Mouse (Mus musculus): ENCODE measurements around the gene Zfp317.
"Not testable (repeated sequence)": the region's sequence is repeated elsewhere in the genome, so short reads cannot be mapped to it uniquely, and the experiment has no call there.

The Zfp317 gene

GRCm38 (mm10) chr9:19621843-19622822, at the start of gene Zfp317:
Gene Zfp317 (plus strand): TSS chr9:19622102.
- DNase-seq: peak; percentile 77

DNA sequence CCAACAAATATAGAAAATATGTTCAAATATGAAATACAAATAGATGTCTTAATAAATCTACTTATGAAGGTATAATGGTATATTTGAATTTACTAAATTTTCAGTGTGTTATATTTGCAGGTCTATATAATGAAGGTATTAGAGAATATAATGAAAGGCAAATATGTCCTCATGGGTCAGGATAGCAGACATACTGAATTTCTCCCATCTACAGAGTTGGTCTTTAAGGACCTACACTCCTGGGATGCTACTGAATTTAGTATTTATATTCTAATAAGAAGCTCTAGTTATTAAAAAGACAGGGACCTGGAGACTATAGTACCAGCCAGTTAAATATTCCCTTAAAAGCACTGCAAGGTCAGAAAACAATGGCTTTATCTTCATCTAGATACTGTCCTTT, 39.6 kb upstream of the Zfp317 start, which contains the start of gene Olfr855:
TSS of gene Olfr855 (plus strand) at position 301 of the 400 bp plus-strand sequence.
- DNase-seq: no peak

- DNase-seq: no peak
Measured at GRCm38 (mm10) chr9:19621297-19621696, 605 bp upstream of the Zfp317 start.

DNA sequence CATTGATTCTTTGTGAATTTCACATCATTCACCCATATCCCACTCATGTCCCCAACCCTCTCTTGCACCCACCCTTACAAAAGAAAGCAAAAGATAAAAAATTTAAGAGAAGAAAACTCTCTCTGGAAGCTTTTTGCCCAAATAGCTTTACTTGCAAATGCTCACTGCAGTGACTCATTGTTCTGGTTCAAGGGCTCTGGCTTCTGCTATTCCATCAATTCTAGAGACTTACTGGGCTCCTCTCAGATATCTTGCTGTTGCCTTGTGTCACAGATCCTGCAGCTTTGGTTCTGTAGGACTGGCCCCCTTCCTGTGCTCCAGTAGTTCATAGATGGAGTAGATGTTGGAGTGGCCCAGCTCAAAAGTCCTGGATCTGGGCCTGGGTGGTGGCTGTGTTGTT, 7.7 kb downstream of the Zfp317 start:
- no peak for DNase-seq

DNA sequence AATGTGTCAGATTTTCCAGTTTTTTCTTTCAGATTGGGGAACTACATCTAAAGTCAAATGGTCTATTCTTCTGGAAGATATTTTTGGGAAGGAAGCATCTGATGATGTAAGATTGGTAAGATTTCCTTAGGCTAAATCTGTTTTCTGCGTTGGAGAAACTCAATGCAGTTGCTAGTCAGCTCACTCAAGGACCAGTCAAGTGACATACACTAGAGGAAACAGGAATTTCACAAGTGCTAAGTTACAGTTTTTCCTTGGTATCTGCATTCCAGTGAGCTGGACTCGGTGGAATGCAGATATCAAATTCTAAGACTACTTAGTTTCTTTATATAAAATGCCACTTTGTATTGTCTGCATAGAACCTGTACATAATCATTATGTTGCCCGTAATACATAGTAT, 23.3 kb downstream of the Zfp317 start:
- no peak for DNase-seq

- DNase-seq: no peak
Measured at GRCm38 (mm10) chr9:19690281-19690680, 68.4 kb downstream of the Zfp317 start.

DNA sequence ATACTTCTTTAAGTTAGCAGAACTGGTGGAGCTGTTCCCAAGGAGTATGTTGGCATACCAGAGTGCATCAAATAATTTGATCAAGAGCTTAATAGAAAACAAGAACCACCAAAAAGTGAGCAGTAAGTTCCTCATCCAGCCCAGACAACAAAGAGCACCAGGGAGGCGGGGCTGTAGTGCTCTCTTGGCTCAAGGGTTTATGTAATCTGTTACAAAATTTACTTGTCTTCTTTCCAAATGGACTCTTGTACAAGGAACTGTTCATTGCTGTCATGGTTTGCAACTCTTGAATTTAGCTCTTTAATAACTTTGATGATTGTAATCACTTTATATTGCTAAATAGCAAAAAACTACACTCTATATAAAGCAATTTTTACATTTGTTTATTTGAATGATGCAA, 69.5 kb downstream of the Zfp317 start:
- no peak for DNase-seq

- no peak for DNase-seq
Measured at GRCm38 (mm10) chr9:19692430-19692829, 70.5 kb downstream of the Zfp317 start.

DNA sequence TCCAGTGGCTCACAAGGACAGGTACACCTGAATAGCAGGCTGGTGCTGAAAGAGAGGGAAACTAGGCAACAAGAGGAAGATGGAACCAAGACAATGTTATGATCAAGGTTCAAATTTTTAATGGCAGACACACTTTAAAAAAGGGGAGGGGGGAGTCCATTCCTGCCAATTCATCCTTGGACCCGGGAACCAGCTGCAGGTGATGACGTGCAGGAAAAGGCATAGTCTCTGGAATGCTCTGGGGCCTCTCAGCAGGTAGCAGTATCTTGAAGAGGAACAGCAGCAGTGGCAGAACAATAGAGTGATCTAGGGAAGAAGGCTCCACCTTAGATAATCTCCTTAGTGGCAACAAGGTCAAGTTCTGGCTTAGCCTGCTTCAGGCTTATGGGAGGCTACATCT, 72.4 kb downstream of the Zfp317 start:
- DNase-seq: not testable (repeated sequence)

DNA sequence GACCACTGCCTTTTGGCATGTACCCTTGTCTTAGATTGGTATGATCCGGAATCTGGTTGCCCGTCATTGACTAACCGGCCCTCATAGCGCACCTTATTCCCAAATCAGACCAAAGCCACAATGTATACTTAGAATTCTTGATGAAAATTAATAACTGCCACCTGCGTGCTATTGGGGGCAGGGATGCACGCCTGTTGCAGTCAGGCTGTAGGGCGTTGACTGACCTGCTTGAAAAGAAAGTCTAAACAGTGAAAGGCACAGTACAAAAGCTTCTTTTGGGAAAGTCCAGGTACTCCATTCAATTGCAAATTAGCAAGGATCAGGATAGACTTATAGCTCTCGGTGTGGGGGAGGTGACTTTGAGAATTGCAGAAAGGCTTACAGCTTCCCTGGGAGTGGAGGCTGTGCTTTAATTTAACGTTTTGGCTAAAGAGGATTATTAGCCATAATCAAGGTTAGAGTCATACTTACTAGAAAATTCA, 73.0 kb downstream of the Zfp317 start:
- DNase-seq: not testable (repeated sequence)
